Mouse (Mus musculus) liver, adult (tissue): ENCODE measurements around the gene Lamp1.

Experiments used
- GATA4 ChIP-seq: IDR thresholded peaks from 2 replicates; pipeline ENCODE4 v1.6.1; 2014; ENCODE audit warnings: mild to moderate bottlenecking, low read length; ENCODE audit not compliant: insufficient replicate concordance

The Lamp1 gene

DNA sequence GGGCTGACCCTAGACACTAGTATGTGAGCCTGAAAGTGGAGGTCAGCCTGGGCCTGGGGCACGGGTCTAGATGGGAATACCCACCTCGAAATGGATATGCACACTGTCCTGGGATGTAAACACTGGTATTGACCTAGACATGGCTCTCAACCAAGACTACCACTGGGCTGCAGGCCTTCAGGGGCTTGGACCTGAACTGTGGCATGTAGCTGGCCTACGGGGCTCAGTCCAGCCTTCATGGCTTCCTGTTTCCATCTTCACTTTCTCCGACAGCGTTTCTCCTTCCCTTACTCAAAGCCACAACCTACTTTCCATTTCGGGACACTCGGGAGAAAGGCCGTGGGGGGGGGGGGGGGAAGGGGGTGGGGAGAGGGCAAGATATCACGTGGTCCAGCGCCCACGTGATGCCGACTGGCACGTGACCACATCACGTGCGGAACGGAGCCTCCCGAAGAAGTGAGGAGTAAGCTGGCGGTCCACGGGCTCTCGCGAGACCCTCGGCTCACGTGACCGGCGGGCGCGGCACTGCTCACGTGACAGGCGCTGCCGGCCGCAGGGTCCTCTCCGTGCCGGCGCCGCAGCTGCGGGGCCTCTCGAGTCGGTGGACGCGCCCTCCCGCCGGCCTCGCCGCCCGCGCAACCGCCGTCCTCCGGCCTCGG lies at the start of gene Lamp1:
TSS of gene Lamp1 (plus strand) at position 444 of the 659 bp plus-strand sequence.
- TF ChIP-seq GATA4 = no peak

DNA sequence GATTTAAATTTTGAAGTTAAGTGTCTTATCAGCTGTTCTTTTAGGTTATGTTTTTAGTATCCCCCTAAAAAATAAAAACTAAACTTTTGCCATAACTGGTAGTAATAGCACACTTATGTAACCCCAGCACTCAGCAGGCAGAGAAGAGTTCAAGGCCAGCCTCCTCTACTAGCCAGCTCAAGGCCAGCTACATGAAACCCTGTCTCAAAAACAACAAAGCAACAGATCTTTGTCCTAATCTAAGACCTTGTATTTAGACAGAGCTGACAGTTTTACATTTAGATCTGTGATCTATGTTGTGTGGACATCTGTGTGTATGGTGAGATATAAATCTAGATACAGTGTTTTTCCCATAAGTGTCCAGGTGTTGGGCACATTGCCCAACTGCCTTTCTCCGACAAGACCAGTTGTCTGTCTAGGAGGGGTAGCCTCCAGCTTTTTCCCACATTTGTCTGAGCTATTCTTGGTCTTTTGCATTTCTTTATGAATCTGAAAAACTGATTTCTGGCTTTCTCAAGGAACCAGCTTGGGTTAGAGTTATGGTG lies 49.5 kb upstream of the Lamp1 start:
- no peak for TF ChIP-seq GATA4

GRCm38 (mm10) chr8:13111917-13112316 lies 47.0 kb upstream of the Lamp1 start:
- no peak for TF ChIP-seq GATA4

GRCm38 (mm10) chr8:13113232-13113631 lies 45.7 kb upstream of the Lamp1 start:
- TF ChIP-seq GATA4 = no peak

- no peak for TF ChIP-seq GATA4
Measured at GRCm38 (mm10) chr8:13117096-13117495, 41.9 kb upstream of the Lamp1 start.

GRCm38 (mm10) chr8:13118516-13118915 lies 40.4 kb upstream of the Lamp1 start:
- TF ChIP-seq GATA4 = no peak

DNA sequence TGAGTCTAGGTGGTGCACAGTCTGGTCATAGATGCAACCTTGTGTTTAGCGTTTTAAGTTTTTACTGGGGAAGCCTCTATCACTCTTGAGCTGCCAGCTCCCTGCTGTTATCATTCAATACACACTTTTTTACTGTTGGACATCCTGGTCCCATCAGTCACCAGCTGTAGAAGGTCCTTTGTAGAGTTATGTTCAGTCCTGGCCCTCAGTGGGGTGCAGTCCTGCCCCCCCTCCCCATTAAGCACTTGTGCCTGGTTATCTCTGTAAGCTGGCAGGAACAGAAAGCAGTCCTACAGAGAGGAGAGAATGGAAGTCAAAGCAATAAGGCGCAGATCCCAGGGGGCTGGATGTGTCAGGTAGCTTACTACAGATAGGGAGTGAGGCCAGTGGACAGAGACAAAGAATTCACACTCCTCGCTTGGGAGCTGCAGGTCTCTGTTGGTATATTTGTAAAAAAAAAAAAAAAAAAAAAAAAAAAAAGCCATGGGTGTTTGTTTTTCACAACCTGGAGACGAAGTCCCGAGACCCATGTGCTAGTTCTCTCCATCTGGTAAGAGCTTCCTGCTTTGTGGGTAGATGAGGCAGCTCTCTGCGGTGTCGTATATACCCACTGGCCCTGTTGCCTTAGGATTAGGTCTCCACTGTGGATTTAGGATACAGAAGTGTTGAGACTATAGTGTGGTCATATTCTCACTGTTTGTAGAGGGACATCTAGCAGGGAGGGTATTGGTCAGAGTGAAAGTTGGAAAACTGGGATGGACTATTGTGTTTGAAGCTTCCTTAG lies 37.9 kb upstream of the Lamp1 start:
- no peak for TF ChIP-seq GATA4

DNA sequence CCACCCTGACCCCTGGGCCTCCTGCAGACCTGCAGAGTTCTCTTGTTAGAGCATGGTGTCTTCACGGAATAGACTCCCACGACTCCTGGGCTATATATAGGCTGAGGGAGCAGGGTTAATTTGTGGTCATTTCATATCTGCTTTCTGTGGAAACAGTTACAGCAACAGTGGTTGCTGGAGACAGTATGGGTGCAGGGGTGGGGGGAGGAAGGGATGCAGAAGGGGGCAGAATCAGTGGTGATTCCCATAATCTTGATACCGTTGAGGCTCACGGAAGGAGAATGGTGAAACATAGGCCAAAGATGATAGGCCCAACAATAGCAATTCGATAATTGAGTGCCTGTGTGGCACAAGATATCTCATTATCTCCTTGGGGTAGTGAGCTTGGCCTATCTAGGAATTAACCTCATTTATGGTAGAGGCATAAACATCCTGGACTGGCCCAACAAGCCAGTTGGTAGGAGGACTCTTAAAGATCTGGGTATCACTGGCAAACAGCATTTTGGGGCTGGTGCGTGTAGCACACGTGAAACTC lies 36.0 kb upstream of the Lamp1 start:
- no peak for TF ChIP-seq GATA4

GRCm38 (mm10) chr8:13124897-13125296 lies 34.1 kb upstream of the Lamp1 start:
- no peak for TF ChIP-seq GATA4

DNA sequence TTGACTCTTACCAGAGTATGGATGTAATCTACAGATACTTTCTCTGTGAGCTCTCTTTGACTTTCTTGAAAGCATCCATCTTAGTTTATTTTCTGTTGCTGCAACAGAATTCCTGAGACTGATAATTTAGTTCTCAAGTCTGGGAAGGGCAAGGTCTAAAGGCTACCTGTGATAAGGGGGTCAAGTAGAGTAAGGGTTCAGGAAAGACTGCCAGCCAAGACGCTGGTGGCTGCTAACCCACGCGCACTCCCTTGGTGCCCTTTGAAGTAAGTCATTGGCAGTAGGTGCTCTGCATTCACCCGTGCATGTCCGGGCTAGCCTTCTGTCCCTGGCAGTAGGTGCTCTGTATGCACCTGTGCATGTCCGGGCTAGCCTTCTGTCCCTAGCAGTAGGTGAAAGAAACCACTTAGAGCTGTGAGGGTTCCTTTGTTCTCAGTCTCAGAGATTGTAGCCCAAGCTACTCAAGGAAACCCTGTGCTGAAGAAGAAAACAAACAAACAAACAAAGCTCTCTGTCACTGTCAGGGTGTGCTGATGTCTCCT lies 19.2 kb upstream of the Lamp1 start:
- TF ChIP-seq GATA4 = no peak

- no peak for TF ChIP-seq GATA4
Measured at GRCm38 (mm10) chr8:13141681-13142080, 17.3 kb upstream of the Lamp1 start.

DNA sequence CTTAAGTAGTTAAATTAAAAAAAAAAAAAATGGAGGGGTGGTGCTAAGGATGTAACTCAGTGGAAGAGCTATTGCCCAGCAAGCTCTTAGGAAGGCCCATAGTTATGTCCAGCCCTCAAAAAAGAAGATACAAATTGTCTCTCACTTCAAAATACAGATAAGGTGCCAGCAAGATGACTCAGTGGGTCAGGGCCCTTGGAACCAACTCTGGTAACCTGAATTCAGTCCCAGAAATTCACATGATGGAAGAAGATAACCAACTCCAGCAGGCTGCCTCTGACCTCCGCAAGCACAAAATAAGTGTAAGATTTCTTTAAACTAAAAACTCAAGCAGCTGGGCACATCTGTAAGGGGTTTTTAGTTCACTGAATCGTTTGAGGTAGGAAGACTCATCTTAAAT lies 10.5 kb upstream of the Lamp1 start:
- no peak for TF ChIP-seq GATA4

- no peak for TF ChIP-seq GATA4
Measured at GRCm38 (mm10) chr8:13149287-13149686, 9.7 kb upstream of the Lamp1 start.

DNA sequence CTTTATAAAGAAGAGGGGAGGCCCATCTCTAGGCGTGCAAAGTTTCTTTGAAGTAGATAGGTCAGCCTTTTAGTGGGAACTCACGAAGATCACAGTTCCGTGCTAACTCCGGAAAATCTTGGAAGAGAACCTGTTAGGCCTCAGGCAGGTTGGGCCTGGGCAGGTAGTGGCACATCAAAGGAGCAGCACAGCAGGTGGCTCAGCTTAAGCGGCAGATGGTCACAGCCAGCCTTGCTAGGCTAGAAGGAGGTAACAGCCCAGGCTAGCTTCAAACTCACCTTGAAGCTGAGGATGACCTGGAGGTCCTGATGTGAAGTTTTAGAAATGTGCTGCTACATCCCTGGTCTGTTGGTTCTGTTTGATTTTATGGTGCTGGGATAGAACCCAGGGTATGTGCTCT lies 9.1 kb upstream of the Lamp1 start:
- no peak for TF ChIP-seq GATA4

- TF ChIP-seq GATA4 = no peak
Measured at GRCm38 (mm10) chr8:13150929-13151328, 8.0 kb upstream of the Lamp1 start.

GRCm38 (mm10) chr8:13154099-13154498 lies 4.9 kb upstream of the Lamp1 start:
- TF ChIP-seq GATA4 = no peak

DNA sequence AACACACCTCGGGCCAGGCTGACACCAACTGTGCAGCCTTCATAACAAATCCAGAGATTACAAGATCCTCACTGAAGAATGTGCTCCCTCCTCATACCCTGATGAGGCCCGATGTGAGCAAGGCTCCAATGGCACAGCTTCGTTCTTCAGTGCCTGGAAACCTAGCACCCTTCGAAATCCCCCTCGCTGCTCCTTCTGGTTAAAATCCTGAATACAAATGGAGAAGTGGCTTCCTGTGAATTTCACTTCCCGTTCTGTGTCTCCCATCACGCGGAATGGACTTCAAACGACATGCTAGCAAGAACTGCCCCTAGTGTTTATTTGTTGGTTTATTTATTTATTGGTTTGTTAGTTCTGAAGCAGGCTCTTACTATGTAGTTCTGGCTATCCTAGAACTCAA lies 3.6 kb upstream of the Lamp1 start:
- no peak for TF ChIP-seq GATA4
